Mouse (Mus musculus) lung, adult 2 months (tissue): ENCODE results near the gene Wdhd1.

Source experiments
- CTCF ChIP-seq: fragments of 200-500 bp; IDR thresholded peaks from 2 replicates; pipeline ENCODE4 v1.5.1; 2011; ENCODE audit warnings: mild to moderate bottlenecking, low read length, control low read depth; ENCODE audit not compliant: insufficient read depth
- POLR2A ChIP-seq: fragments of 200-500 bp; IDR thresholded peaks from 2 replicates; pipeline ENCODE4 v1.6.1; 2011; ENCODE audit warnings: low read depth, mild to moderate bottlenecking, control low read depth, low read length, borderline replicate concordance; ENCODE audit errors: extremely low read depth

GRCm38 (mm10) chr14:47285271-47285670 is 8.6 kb upstream of the Wdhd1 start:
- TF ChIP-seq CTCF (no peak), POLR2A (no peak)
